Mouse (Mus musculus): Measurements from ENCODE around the gene Yrdc. TPM values are rescaled to one million over a fixed set of nuclear protein-coding genes. Genes with fewer than 3 reads are reported as not detected.

The Yrdc gene
- polyA plus RNA-seq, 1 experiment, result 52.3 TPM

Other genes with a start within 250 kb of the Yrdc start
- not detected in 2 replicates for gene 3100002H09Rik, start 239.9 kb upstream of the Yrdc start, polyA plus RNA-seq (2012; rRNA removed)
- gene Pou3f1, start 193.9 kb upstream of the Yrdc start, polyA plus RNA-seq (2012; rRNA removed), result 0.01 TPM in 1 of 2 replicates, not detected in the other
- 4.0 and 4.8 TPM in 2 replicates for gene Utp11, start 157.1 kb upstream of the Yrdc start, polyA plus RNA-seq (2012; rRNA removed)
- gene Fhl3, start 150.0 kb upstream of the Yrdc start, polyA plus RNA-seq (2012; rRNA removed), result 3.3 and 3.9 TPM in 2 replicates
- 14.6 and 14.8 TPM in 2 replicates for gene Sf3a3, start 135.9 kb upstream of the Yrdc start, polyA plus RNA-seq (2012; rRNA removed)
- gene Inpp5b, start 108.8 kb upstream of the Yrdc start, polyA plus RNA-seq (2012; rRNA removed), result 32.8 and 41.7 TPM in 2 replicates
- 8.9 and 15.4 TPM in 2 replicates for gene Mtf1, start 48.6 kb upstream of the Yrdc start, polyA plus RNA-seq (2012; rRNA removed)
- gene 1110065P20Rik, start 517 bp downstream of the Yrdc start, polyA plus RNA-seq (2012; rRNA removed), result 24.5 TPM in 2 replicates
- gene Maneal, start 11.5 kb downstream of the Yrdc start, polyA plus RNA-seq (2012; rRNA removed), result 0.32 and 0.38 TPM in 2 replicates
- gene Epha10, start 30.2 kb downstream of the Yrdc start, polyA plus RNA-seq (2012; rRNA removed), result 0.04 TPM in 1 of 2 replicates, not detected in the other
- 8.5 and 8.9 TPM in 2 replicates for gene 9930104L06Rik, start 86.4 kb downstream of the Yrdc start, polyA plus RNA-seq (2012; rRNA removed)
- 32.2 and 42.9 TPM in 2 replicates for gene Cdca8, start 88.6 kb downstream of the Yrdc start, polyA plus RNA-seq (2012; rRNA removed)
- gene Rspo1, start 135.8 kb downstream of the Yrdc start, polyA plus RNA-seq (2012; rRNA removed), result 2.4 TPM in 2 replicates
- 9.2 and 12.6 TPM in 2 replicates for gene Gnl2, start 165.9 kb downstream of the Yrdc start, polyA plus RNA-seq (2012; rRNA removed)
- gene Dnali1, start 215.0 kb downstream of the Yrdc start, polyA plus RNA-seq (2012; rRNA removed), result not detected in 2 replicates
- gene Snip1, start 216.0 kb downstream of the Yrdc start, polyA plus RNA-seq (2012; rRNA removed), result 9.8 and 9.9 TPM in 2 replicates
- 12.1 and 15.8 TPM in 2 replicates for gene Meaf6, start 234.5 kb downstream of the Yrdc start, polyA plus RNA-seq (2012; rRNA removed)